Mouse (Mus musculus): ENCODE data around the gene Ppt1. TPM values are rescaled to one million over a fixed set of nuclear protein-coding genes. Genes with fewer than 3 reads are reported as not detected.

The Ppt1 gene
- total RNA-seq, 2 experiments from 2014 or later = 67.4 to 79.1 TPM

- ATAC-seq (replicated peaks; ENCODE audit: poor library complexity, severe bottlenecking) = no peak
Measured at GRCm38 (mm10) chr4:122868041-122868440, 32.0 kb downstream of the Ppt1 start.

GRCm38 (mm10) chr4:122870027-122870426 lies 34.0 kb downstream of the Ppt1 start:
- ATAC-seq (replicated peaks; ENCODE audit: poor library complexity, severe bottlenecking) = peak; percentile 40

- ATAC-seq (replicated peaks; ENCODE audit: poor library complexity, severe bottlenecking) = no peak
Measured at GRCm38 (mm10) chr4:122870741-122871140, 34.7 kb downstream of the Ppt1 start.

- 0 out of 2 replicates have a peak, but pooled peaks have one; percentile 1 for ATAC-seq (replicated peaks; ENCODE audit: poor library complexity, severe bottlenecking)
Measured at GRCm38 (mm10) chr4:122871269-122871668, 35.2 kb downstream of the Ppt1 start.

GRCm38 (mm10) chr4:122871989-122872388 lies 35.9 kb downstream of the Ppt1 start:
- peak; percentile 94 for ATAC-seq (replicated peaks; ENCODE audit: poor library complexity, severe bottlenecking)

DNA sequence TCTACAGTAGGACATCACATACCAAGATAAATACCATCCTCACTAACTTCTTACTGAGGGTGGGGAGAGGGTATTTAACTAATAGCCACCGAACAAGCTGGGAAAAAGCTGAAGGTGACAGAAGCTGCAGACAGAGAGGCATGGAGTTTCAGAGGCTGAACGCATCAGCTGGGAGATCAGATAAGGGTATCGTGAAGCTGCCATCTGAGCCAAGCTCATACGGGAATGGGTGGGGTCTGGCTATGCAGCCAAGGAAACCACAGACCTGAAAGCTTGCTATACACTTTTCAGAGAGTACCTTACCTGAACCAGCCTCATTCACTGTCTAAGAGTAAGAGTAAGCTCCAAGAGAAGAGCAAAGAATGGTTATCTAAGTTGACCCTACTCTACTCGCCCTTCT lies 37.0 kb downstream of the Ppt1 start:
- no peak for ATAC-seq (replicated peaks; ENCODE audit: poor library complexity, severe bottlenecking)

DNA sequence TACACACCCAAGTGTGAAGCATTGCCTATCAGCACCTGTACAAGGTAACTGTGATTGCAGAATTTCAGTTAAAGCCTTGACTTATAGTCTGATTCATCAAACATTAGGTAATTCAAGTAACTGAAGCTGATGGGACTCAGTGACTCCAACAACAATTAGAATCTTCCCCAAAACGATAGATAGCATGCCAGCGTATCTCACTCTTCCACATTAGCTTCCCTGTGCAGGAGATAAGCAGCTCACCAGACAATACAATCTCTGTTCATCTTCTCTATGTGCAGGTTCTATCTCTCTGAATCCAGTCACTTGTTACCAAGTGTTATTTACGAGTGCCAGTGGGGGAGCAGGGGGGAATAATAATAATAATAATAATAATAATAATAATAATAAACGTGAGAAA lies 37.5 kb downstream of the Ppt1 start:
- no peak for ATAC-seq (replicated peaks; ENCODE audit: poor library complexity, severe bottlenecking)

- ATAC-seq (replicated peaks; ENCODE audit: poor library complexity, severe bottlenecking) = no peak
Measured at GRCm38 (mm10) chr4:122878333-122879070, 42.5 kb downstream of the Ppt1 start.

- ATAC-seq (replicated peaks; ENCODE audit: poor library complexity, severe bottlenecking) = no peak
Measured at GRCm38 (mm10) chr4:122882544-122882943, 46.5 kb downstream of the Ppt1 start.

DNA sequence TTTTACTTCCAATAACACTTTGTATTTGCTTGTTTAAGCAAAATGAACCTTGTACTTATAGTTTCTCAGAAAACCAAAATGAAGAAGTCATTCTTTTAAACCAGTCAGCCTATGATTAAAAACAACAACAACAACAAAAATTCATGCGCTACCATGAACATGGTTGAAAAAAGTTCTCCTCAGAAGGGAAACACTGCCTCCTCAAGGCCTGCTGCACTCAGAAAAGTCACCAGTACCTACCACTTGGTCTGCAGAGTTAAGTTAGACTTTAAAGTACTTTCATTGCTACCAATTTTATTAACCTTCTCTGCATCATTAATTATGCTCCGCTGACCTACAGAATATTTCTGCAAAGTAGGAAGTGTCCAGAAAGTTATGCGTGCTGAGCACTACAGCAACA lies 47.3 kb downstream of the Ppt1 start:
- ATAC-seq (replicated peaks; ENCODE audit: poor library complexity, severe bottlenecking) = no peak

- peak; percentile 12 for ATAC-seq (replicated peaks; ENCODE audit: poor library complexity, severe bottlenecking)
Measured at GRCm38 (mm10) chr4:122884051-122884450, 48.0 kb downstream of the Ppt1 start.

DNA sequence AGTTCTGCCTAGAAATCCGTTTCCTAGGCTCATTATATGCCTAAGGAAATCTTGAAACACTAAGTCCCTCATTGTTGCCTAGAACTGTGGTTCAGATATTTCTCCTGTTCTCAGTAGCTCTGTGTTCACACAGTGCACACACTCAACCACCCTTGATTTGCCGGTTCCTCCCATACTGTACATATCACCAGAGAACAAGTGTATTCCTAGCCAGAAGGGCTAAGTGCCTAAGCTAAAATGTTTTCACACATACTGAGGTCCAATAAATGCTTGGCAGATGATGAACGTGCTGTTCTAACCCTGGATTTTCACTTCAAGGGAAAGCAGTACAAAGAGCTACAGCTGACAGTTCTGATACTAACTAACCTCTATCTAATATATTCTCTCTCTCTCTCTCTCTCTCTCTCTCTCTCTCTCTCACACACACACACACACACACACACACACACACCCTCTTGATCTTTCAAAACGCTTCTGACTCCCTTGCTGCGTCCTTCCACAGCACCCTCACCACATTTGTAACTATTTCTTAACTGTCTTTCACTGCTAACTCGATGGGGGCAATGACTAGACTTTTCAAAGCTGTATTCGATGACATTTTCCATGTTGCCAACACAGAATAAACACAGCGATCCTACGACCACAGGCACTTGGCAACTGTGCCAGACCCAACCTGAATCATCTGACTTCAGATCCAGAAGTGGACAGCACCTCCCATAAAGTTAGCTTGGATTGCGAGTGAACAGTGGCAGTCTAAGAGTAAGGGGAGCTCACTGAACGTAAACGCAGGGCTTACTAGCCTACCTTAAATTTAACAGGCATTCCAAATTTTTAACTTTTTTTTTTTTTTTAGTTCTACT lies 48.7 kb downstream of the Ppt1 start:
- peak; percentile 18 for ATAC-seq (replicated peaks; ENCODE audit: poor library complexity, severe bottlenecking)

GRCm38 (mm10) chr4:122885768-122886578 lies 49.9 kb downstream of the Ppt1 start, which contains the start of gene Cap1:
TSS of gene Cap1 (minus strand) at chr4:122886056.
- ATAC-seq (replicated peaks; ENCODE audit: poor library complexity, severe bottlenecking) = peak; percentile 73

- peak; percentile 22 for ATAC-seq (replicated peaks; ENCODE audit: poor library complexity, severe bottlenecking)
Measured at GRCm38 (mm10) chr4:122886579-122887254, 50.7 kb downstream of the Ppt1 start.

DNA sequence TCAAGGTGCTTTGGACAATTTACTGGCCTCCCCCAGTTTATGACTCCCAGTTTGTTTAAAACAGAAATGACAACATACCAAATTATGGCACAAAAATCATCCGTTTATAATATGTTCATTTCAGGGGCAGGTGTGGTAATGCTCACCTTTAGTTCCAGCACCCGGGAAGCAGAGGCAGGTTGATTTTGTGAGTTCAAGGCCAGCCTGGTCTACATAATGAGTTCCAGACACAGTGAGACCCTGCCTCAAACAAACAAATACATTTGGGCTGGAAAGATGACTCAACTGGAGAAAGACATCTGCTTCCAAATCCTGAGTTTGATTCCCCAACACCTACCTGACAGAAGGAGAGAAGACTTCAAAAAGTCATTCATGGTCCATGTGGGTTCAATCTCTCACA lies 51.3 kb downstream of the Ppt1 start:
- no peak for ATAC-seq (replicated peaks; ENCODE audit: poor library complexity, severe bottlenecking)

GRCm38 (mm10) chr4:122890881-122891481 lies 54.9 kb downstream of the Ppt1 start:
- ATAC-seq (replicated peaks; ENCODE audit: poor library complexity, severe bottlenecking) = no peak

GRCm38 (mm10) chr4:122891597-122891996 lies 55.6 kb downstream of the Ppt1 start:
- no peak for ATAC-seq (replicated peaks; ENCODE audit: poor library complexity, severe bottlenecking)

GRCm38 (mm10) chr4:122892157-122892556 lies 56.1 kb downstream of the Ppt1 start:
- ATAC-seq (replicated peaks; ENCODE audit: poor library complexity, severe bottlenecking) = peak; percentile 92

- ATAC-seq (replicated peaks; ENCODE audit: poor library complexity, severe bottlenecking) = peak; percentile 66
Measured at GRCm38 (mm10) chr4:122897750-122898149, 61.7 kb downstream of the Ppt1 start.

DNA sequence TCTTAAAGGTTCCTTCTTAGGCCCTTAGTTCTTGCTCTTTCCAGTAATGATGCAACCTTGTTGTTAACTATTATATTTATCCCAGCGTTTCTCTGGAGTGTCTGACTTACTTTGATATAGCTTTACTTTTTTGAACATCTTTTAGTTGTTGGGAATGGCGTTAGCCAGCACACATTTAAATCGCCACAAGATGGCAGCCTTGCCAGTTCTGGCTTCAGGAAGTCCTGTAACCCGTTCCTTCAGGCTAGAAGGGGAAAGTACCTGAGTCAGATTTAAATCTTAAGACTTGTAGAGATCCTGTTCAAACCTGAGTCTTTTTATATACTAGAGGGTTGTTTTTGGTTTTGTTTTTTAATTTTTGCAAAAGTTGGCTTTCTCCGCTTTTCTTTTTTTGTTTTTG lies 62.3 kb downstream of the Ppt1 start:
- peak; percentile 72 for ATAC-seq (replicated peaks; ENCODE audit: poor library complexity, severe bottlenecking)
